Mouse (Mus musculus): ENCODE measurements at regions not wholly inside any gene's neighbourhood (a gene's known extent, or its start where the extent isn't known, plus 50 kb on each side); places are given as distances from the start of the nearest gene placed in this dataset.

DNA sequence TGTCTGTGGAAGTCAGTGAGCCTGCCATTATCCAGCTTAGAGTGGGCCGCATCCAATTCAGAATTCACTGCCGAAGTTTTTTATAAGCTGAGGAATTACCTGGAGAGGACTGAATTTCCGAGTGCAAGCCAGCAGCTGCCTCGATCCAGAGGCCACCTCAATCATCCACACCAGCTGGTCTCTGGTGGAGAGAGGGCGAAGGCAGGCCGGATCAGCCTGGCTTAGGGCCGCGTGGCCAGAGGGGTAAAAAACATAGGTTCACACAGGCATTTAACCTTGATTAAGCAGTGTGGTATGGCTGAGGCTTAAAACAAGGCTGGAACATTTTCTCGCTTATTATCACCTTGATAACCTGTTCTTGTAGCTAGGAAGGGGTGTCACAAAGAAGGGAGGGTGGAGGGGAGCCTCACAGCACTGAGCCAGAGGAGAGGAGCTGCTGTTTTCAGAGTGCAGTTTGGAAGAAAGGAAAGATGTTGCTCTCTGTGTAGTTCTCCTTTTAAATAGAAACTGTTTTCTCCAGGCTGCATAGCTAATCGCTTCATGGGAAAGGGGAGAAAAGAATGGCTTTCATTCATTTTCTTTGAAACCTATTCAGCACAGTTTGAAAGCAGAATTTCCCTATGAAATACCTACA lies 135.1 kb upstream of the Noct start:
- no peak for DNase-seq (ENCODE audit: low spot score)

DNA sequence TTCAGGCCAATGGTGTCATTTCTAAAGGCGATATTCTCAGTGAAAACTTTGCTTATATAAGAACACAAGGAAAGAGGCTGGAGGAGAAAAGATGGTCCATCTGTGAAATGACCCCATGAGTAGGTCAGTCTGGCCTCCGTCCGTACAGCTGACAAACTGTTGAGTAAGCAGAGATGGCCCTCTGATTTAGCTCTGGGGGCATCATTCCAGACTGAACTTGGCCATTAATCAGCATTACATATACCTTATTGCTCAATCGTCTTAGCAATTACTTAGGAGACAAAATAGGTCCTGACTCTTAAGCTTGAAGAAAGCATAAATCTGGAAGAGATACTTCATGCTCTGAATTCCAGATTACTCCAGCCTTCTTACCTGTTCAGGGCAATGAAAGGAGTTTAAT lies 132.8 kb upstream of the Noct start:
- no peak for DNase-seq (ENCODE audit: low spot score)

DNA sequence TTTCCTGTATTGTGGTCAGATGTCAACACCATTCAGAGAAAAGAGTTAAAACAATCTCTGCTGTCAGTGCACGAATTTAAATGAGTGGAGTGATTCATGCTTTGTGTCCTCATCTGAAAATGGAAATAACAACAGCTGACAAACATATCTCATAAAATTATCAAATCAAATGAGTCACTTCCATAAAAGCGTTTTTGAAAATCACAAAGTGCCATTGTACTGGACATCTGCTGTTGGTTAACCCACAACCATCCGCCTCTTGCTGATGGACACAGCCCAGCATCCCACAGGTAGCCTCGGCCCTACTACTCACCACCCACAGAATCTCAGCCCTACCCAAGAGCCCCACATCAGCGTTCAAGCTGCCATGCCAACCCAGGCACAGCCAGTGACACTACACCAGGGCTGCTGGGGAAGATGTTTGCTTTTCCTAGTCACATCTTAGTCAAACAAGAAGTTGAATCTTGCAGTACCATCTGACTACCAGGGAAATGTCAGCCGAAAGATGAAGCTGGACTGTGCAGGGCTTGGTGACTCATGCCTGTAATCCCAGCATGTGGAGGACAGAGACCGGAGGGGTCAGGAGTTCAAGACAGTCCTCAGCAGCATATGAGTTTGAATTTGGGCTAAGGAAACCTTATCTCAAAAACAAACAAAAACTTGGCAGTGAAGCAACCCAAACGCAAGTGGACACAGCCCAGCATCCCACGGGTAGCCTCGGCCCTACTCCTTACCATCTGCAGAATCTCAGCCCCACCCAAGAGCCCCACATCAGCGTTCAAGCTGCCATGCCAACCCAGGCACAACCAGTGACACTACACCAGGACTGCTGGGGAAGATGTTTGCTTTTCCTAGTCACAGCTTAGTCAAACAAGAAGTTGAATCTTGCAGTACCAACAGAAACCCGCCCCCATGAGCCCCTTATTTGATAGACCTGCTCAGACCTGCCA lies 131.9 kb upstream of the Noct start:
- no peak for DNase-seq (ENCODE audit: low spot score)

DNA sequence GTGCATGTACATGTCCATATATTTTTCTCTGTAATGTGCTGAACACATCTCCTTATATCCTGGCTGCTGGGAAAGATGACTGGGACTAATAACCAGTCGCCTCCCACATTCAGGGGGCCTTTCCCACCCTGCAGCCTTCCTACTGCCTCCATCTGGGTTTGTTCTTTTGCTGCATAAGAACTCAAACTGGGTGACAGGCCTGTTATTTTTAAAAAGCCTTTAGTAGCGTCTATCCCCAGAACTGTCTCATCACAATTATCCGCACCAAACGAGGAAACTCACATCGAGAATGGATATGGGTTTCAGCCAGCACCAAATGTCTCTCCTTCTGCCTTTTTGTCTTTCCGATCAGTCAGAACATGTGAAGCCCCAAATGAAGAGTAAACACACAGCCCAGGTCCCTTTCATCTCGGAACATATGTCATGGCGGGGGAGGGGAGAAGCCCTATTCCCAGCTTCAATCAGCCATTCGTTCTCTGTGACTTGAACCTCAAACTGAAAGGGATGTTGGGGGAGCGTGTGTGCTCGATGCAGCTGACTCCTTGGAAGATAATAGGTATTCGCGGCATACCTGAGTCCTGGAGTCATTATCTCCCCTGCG lies 128.3 kb upstream of the Noct start:
- DNase-seq (ENCODE audit: low spot score): no peak

DNA sequence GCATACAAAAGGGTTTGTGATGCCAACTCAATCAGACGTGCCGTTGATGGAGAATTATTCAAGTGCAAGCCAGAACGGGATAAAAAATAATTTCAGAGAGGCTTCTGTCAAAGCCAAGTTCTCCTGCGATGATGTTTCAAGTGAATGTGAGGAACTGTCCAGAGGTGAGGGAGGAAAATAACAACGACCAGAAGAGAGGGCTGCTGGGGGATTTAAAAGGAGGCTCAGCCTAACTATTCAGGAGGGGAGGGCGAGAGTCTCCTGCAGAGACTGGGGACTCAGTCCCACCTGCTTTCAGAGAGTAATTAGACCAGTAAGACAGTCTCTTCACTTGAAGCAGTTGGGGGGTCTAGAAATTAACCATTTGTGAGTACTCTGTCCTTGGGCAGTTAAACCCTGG lies 127.7 kb upstream of the Noct start:
- DNase-seq (ENCODE audit: low spot score): no peak

DNA sequence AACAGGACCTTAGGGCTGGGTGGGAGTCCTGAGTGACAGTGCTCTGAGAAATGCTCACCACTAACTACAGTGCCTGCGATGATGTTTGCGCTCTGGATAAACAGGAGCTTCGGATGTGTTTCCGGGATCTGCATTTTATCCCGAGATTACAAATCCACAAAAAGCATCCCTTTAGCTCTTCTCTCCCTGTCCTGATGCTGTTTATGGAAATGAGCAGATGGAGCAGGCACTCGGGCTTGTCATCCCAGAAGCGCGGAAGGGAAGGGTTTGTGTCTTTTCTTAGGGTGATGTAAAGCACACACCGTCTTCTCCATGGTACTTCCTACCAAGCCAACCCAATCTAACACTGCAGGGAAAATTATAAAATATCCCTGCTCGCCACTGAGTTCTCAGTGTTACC lies 126.9 kb upstream of the Noct start:
- DNase-seq (ENCODE audit: low spot score): no peak

DNA sequence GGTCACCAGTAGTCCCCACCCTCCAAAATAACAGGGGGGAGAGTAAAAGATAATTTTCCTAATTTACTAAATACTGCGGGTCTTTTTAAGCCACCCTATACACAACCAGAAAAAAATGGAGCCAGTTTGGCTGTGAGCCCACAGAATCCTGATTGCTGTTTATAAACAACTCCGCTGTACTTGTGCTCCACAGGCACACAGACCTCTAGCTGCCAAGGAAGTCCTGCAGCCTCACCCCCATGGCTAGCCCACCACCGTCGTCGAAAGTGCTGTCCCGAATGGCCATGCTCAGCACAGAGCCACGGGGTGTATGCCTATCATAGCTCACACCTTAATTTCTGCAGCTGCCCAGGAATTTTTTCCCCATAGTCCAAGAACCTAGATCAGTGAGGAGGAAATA lies 124.3 kb upstream of the Noct start:
- no peak for DNase-seq (ENCODE audit: low spot score)

DNA sequence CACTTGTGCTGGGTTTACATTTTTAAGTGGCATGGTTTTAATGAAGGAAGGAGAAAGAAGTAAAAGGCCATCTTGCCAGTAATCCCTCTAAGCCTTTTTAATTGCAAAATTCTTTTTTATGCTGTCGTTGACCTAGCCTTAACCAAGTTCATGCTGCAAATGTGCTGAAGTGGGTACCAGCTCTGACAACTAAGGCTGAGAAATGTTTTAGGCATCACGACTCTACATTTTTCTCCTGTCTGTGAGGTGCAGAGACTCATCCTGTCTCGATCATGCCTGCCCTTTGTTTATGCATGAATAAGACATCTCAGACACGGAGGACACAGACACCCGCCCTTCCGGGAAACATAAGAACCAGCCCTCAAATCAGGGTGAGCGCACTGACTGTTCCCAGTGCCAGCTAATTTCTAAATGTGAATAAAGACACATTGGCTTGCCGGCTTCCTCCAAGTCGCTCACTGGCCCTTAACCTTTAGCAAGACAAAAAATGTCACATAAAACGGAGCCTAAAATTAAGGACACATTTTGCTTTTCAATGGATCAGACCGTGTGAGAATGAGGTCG lies 115.5 kb upstream of the Noct start:
- no peak for DNase-seq (ENCODE audit: low spot score)

DNA sequence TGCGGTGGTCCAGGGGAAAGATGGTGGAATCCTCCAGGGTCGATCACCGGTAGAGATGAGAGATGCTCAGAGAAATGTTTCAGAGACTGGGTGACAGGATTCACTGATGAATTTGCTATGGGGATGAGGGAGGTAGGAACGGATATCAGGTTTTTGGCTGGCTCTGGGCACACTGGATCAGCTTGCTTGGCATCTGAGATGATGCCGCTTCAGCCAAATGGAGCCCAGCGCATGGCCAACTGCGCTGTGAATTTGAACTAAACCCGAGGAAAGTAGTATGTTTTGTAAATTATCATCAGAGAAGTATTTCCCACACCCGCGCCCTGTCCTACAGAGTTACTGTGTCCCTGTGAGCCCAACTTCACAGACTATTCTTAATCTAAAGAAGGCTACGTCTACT lies 113.0 kb upstream of the Noct start:
- no peak for DNase-seq (ENCODE audit: low spot score)

DNA sequence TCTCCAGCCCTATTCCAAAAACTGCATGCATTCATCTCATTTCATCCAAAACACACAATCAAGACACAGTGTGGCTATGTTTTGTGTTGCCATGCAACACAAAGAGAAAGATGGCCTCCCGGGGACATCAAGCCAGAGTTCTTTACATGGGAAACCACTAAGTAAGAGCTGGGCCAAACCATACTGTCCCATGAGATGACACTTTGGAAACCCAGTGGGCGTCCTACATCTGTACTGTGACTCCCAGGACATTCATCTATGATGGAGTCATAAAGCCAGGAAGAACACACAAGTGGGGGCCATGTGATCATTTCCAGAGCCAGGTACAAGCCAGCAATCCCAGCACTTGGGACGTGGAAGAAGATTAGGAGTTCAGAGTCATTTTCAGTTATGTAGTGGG lies 111.9 kb upstream of the Noct start:
- DNase-seq (ENCODE audit: low spot score): no peak

DNA sequence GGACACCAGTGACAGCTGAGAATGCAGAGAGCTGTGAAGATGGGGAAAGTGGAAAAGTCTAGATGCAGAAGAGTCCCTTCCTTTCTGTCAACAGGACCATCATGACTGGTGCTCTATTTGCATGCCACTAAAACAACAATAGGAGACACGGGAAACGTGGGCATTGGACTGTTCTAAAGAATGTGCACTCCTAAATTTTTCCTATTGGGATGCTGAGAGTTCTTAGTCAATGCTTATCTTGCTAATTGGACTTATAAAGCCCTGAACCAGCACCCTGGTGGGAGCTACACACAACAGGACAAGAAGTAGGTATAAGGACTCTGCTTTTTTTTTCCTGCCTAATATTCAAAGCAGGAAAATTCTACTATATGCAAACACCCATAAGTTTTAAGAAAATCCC lies 108.3 kb upstream of the Noct start:
- DNase-seq (ENCODE audit: low spot score): no peak

DNA sequence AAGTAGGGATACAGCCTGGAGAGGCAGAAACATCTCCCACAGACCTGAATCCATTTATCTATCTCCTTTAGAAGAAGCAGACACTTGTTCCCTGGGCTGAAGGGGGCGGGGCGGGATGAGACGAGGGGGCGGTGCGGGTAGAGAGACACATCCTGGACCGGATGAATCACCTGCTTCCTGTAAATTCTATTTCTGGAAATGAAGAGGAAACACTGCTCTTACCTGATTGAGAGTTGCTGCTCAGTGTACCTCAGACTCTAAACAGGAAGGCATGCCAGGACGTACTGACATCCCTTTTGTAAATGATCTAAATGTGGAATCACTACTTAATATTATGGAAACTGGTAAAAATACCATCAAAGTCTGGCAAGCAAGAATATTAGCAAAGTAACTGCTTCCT lies 105.5 kb upstream of the Noct start:
- no peak for DNase-seq (ENCODE audit: low spot score)

DNA sequence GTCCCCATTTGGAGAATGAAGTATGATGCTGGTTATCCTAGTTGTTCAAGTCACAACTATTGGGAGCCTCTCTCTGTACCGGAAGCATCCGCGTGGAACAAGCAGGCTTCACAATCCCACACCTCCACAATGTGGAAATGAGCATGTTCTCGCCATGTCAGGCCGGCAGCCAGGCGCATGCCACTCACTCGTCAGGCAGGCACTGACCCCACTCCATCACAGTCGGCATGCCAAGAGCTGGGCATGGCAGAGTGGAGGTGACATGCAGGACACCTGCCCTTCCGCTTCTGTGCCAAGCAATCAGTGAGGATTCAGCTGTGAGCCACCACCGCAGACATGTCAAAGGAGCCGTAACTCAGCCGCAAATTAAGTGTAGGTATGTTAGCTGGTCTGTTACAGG lies 103.7 kb upstream of the Noct start:
- no peak for DNase-seq (ENCODE audit: low spot score)

DNA sequence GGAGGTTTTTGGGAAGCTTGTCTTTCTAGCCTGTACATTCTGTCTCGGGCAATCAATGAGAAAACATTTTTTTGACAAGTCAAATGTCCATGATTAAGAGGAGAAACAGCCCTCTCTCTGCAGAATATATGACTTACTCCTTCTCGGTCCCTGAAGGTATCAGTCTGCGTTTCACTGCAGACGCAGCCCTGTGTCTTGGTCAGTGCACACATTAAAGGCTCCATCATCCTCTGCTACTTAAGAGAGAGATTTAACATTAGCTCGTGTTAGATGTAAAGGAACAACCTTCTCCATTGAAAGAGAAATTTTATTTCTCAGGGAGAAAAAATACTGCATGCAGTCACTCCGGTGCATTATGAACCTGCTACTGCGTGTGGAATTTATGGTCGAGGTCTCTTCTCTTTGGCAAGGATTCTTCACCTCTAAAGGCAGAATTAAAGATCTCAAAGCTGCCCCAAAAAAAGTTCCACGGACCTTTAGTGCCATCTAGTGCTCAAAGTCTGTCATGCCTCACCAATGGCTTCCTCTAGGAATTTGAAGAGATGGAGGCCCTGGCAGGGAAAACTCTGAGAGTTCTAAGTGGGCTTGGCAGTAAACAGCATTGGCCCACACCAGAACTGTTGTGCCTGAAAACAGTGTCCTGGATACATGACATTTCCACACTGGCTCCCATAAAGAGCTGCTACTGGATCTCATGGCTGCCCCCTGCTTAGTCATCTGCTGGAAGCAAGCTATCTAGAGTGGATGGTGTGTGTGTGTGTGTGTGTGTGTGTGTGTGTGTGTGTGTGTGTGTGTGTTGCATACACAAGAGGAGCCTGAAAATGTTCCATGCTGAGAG lies 102.3 kb upstream of the Noct start:
- peak; percentile 49 for DNase-seq (ENCODE audit: low spot score)

DNA sequence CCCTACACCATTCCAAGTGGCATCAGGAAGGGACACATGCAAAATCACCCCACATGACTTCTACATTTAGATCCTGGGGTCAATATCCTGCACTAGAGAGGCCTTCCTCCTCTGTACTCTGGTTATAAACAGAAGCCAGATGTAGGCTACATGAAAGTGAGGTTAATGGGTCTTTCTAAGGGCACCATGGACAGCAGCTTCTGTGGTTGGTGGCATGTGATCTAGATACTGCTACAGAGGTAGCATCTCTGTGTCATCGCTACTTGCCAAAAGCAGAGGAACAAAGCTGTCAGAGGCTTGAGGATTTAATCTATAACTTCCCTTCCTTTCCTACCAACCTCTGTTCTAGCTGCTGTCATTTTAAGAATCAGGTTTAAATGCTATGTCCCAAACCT lies 101.7 kb upstream of the Noct start:
- no peak for DNase-seq (ENCODE audit: low spot score)

DNA sequence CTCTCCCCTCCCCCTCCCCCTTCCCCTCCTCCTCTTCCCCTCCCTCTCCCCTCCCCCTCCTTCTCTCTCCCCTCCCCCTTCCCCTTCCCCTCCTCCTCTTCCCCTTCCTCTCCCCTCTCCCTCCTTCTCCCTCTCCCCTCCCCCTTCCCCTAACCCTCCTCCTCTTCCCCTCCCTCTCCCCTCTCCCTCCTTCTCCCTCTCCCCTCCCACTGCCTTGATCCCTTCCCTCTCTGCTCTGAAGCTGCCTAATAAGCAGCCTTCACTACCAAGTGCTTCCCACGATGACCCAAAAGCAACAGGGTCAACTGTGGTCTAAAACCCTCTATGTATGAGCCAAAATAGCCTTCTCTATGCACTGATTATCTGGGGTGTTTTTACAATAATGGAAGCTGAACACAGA lies 96.4 kb upstream of the Noct start:
- no peak for DNase-seq (ENCODE audit: low spot score)

DNA sequence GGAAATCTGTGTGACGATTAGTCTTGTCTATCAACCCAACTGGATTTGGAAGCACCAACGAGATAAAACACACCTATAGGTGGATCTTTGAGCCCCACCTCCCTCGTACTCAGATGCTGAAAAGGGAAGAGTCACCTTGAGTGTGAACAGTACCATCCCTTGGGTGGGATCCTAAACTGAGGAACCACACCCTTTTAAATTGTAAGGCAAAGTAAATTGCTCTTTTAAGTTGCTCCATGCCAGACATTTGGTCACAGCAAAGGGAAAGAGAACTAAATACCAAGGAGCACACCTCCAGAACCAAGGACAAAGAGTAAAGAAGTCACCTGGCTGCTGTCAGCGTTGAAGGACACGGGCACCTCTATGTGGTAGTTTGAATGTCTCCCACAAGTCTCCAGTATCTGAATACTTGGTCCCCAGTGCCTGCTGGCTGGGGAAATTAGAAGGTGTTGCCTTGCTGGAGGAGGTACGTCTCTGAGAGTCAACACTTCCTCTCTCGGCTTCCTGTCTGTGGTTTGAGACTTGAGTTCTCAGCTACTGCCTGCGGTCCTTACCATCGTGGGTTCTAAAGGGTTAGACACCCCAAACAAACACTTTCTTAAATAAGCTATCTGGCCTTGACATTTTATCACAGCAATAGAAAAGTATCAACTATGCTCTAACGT lies 95.6 kb upstream of the Noct start:
- no peak for DNase-seq (ENCODE audit: low spot score)

DNA sequence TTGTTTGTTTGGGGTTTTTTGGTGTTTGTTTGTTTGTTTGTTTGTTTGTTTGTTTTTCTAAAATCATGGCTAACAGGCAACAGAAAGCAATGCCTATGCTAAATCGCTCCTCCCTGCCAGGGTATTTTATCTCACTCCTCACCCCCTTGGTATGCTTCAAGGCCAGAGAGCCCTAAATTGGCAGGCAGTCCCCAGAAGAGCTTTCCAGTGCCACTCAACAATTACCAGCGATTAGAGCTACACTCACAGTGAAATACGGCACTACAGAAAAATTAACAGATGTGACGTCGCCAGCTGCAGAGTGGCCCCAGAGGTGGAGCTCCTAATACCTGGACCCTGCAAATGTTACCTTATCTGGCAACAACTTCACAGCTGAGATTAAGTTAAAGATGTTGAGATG lies 93.5 kb upstream of the Noct start:
- no peak for DNase-seq (ENCODE audit: low spot score)

DNA sequence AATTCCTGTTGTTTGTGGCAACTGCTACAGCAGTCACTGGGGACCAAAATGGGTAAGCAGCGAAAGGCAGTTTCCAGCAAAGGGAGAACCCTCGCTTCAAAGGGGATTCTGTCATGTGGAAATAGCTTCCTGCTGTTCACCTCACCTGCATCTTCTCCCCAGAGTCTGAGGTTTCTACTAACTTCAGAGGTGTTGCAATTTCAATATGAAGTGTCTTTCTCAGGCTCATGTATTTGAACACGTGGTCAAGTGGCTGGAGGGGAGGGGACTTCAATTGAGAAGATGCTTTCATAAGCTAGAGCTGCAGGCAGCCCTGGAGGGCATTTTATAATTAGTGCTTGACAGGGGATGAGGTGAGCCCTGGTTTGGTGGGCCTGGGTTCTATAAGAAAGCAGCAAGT lies 92.9 kb upstream of the Noct start:
- no peak for DNase-seq (ENCODE audit: low spot score)

DNA sequence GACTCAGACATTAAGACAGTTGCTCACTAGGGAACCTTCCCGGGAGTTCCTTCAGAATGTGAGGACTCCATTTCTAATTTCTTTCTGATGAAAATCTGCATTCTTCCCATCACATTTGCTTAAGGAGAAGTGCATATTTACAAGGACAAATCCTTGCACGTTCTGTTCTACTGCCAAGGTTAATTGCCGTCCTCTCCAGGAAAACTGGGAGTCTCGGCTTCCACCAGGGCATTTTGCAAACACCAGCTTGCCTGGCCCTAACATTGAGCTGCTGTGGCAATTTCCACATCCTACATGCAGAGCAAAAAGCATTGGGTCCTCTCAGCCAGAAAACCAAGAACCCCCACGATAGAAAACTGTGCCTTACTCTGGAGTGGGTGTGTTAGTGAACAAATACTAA lies 91.5 kb upstream of the Noct start:
- no peak for DNase-seq (ENCODE audit: low spot score)

DNA sequence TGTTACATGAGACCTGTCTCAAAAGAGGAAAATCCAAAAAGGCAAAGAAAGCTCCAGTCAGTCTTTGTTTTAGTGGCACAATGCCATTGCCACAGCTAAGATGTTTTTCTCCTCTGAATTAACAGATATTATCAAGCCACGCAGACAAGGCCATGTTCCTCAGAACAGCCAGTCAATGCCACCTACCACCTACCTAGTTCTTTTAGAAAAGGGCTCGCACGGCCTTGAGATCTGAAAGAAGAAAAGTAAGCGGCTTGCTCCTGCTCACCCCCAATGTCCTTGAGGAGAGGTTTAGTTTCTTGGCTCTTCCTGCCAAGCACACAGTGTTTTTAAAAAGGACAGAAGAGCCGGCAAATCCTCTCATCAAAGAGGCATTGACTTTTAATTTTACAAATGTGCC lies 88.7 kb upstream of the Noct start:
- peak; percentile 30 for DNase-seq (ENCODE audit: low spot score)
